Mouse (Mus musculus): Measurements from ENCODE around the gene Slc25a21. TPM values are rescaled to one million over a fixed set of nuclear protein-coding genes. Genes with fewer than 3 reads are reported as not detected.
A peak's percentile ranks its signal among the peaks of the same experiment; 100 is the strongest.

Gene Slc25a21
- total and polyA plus RNA-seq, 2 experiments from 2014 or later: 0.54 TPM; not detected in 1

DNA sequence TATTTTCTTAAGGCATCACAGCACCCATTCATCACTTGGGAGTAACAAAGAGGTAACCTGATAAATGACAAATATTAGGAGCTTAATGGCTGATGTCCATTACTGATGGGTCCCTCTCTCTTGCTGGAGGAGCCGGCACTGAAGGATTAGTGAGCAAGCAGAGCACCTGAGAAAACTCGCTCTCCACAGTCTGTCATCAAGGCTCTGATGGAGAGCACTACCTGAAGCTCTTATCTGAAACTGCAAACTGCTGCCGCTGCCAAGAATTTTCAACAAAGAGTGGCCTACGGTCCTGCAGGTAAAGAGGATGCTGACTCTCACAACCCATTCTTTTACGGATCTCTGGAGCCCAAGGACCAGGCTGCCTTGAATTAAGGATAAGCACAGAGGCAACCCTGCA, 372.6 kb downstream of the Slc25a21 start:
- H3K4me1 ChIP-seq (ENCODE audit: insufficient read depth, low read length): no peaks in the 10 kb centered on the region
- ATAC-seq: no peak
- WGBS: 80% methylated on average over 5 of the region's 5 CpGs
- H3K4me2 ChIP-seq (ENCODE audit: low read depth, low read length): no peak overlapping the region
- H3K27ac ChIP-seq: no peak overlapping the region
- no peak for TF ChIP-seq CTCF (IDR thresholded peaks at IDR 0.05; ENCODE audit: low read depth)
- H3K9ac ChIP-seq (replicated peaks; ENCODE audit: low read length): no peak overlapping the region
- no peaks in the 10 kb centered on the region for H3K9me3 ChIP-seq (ENCODE audit: low read length)
- no peaks in the 10 kb centered on the region for H3K27me3 ChIP-seq (ENCODE audit: insufficient read depth, low read length)
- DNase-seq (ENCODE audit: low spot score): no peak
- H3K36me3 ChIP-seq (ENCODE audit: insufficient read depth, low read length): no peaks in the 10 kb centered on the region
- no peak overlapping the region for H3K4me3 ChIP-seq (ENCODE audit: low read length)

- H3K4me1 ChIP-seq (ENCODE audit: insufficient read depth, low read length): no peaks in the 10 kb centered on the region
- no peak for TF ChIP-seq CTCF (IDR thresholded peaks at IDR 0.05; ENCODE audit: low read depth)
- ATAC-seq (no peak), DNase-seq (ENCODE audit: low spot score) (no peak)
- H3K36me3 ChIP-seq (ENCODE audit: insufficient read depth, low read length): no peaks in the 10 kb centered on the region
- no peaks in the 10 kb centered on the region for H3K9me3 ChIP-seq (ENCODE audit: low read length)
- no peak overlapping the region for H3K27ac ChIP-seq
- no peaks in the 10 kb centered on the region for H3K27me3 ChIP-seq (ENCODE audit: insufficient read depth, low read length)
- H3K9ac ChIP-seq (replicated peaks; ENCODE audit: low read length): no peak overlapping the region
- no peak overlapping the region for H3K4me2 ChIP-seq (ENCODE audit: low read depth, low read length)
- H3K4me3 ChIP-seq (ENCODE audit: low read length): no peak overlapping the region
- 75% methylated on average over 2 of the region's 2 CpGs for WGBS
These were observed 375.1 kb downstream of the Slc25a21 start for GRCm38 (mm10) chr12:56822122-56822521.

- Histone ChIP-seq H3K4me2 (ENCODE audit: low read depth, low read length) (no peak overlapping the region), H3K9me3 (ENCODE audit: low read length) (no peaks in the 10 kb centered on the region), H3K27me3 (ENCODE audit: insufficient read depth, low read length) (no peaks in the 10 kb centered on the region), H3K4me3 (ENCODE audit: low read length) (no peak overlapping the region), H3K36me3 (ENCODE audit: insufficient read depth, low read length) (no peaks in the 10 kb centered on the region), H3K4me1 (ENCODE audit: insufficient read depth, low read length) (no peaks in the 10 kb centered on the region), H3K9ac (replicated peaks; ENCODE audit: low read length) (no peak overlapping the region), H3K27ac (no peak overlapping the region)
- WGBS: 93% methylated on average over 2 of the region's 2 CpGs
- no peak for DNase-seq (ENCODE audit: low spot score)
- no peak for TF ChIP-seq CTCF (IDR thresholded peaks at IDR 0.05; ENCODE audit: low read depth)
- ATAC-seq: no peak
These were observed 376.7 kb downstream of the Slc25a21 start for GRCm38 (mm10) chr12:56820604-56821003.

DNA sequence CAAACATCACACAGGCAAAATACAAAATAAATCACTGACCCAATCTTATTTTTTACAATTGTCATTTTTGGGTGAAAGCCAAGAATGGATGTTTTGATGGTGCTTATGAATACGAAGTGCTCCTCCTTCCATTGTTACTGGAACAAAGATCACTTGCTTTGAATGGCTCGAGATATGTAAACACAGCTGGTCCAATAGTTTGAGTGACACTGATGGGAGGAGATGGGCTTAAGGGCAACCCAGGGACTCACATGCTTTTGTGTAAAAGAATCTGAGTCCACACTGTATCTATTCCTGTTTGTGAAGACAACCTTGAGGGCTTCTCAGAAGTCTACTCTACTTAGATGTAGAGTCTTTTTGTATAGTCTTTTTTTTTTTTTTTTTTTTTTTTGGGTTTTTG, 389.8 kb downstream of the Slc25a21 start:
- no peak for DNase-seq (ENCODE audit: low spot score)
- no peak for TF ChIP-seq CTCF (IDR thresholded peaks at IDR 0.05; ENCODE audit: low read depth)
- no peaks in the 10 kb centered on the region for H3K27me3 ChIP-seq (ENCODE audit: insufficient read depth, low read length)

GRCm38 (mm10) chr12:56807078-56807477, 390.2 kb downstream of the Slc25a21 start:
- DNase-seq (ENCODE audit: low spot score): no peak
- WGBS: 86% methylated on average over 2 of the region's 2 CpGs
- no peak overlapping the region for H3K27ac ChIP-seq
- no peaks in the 10 kb centered on the region for H3K36me3 ChIP-seq (ENCODE audit: insufficient read depth, low read length)
- no peak overlapping the region for H3K4me2 ChIP-seq (ENCODE audit: low read depth, low read length)
- no peak overlapping the region for H3K4me3 ChIP-seq (ENCODE audit: low read length)
- H3K27me3 ChIP-seq (ENCODE audit: insufficient read depth, low read length): no peaks in the 10 kb centered on the region
- no peak for ATAC-seq
- no peak for TF ChIP-seq CTCF (IDR thresholded peaks at IDR 0.05; ENCODE audit: low read depth)
- H3K4me1 ChIP-seq (ENCODE audit: insufficient read depth, low read length): no peaks in the 10 kb centered on the region
- H3K9me3 ChIP-seq (ENCODE audit: low read length): no peaks in the 10 kb centered on the region
- no peak overlapping the region for H3K9ac ChIP-seq (replicated peaks; ENCODE audit: low read length)

More for the DNA sequence above, 389.8 kb downstream of the Slc25a21 start:
- no peak overlapping the region for H3K4me3 ChIP-seq (ENCODE audit: low read length)
- WGBS: 45% methylated on average over 2 of the region's 2 CpGs
- no peak overlapping the region for H3K9ac ChIP-seq (replicated peaks; ENCODE audit: low read length)
- no peak for ATAC-seq
- no peaks in the 10 kb centered on the region for H3K9me3 ChIP-seq (ENCODE audit: low read length)
- H3K27ac ChIP-seq: no peak overlapping the region
- H3K4me2 ChIP-seq (ENCODE audit: low read depth, low read length): no peak overlapping the region
- H3K4me1 ChIP-seq (ENCODE audit: insufficient read depth, low read length): no peaks in the 10 kb centered on the region
- no peaks in the 10 kb centered on the region for H3K36me3 ChIP-seq (ENCODE audit: insufficient read depth, low read length)

DNA sequence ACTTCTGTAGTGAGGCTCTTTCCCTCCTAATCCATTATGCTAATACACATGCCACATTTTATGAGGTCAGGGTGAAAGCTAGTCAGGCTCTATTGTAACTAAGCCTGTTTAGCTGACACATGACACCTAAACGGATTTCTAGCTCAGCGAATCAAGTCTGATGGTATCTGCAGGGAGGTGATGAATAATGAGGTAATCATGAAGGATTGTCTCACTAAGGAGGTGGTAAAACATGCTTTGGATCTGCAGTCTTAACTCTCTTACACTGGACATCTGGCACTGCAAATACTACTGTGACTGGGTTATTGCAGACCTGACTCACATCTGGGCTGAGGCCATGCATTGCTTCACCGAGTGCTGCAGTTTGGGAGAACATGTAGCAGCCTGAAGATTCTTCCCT, 392.8 kb downstream of the Slc25a21 start:
- Histone ChIP-seq H3K4me2 (ENCODE audit: low read depth, low read length) (no peak overlapping the region), H3K9ac (replicated peaks; ENCODE audit: low read length) (no peak overlapping the region), H3K27ac (no peak overlapping the region), H3K4me1 (ENCODE audit: insufficient read depth, low read length) (no peaks in the 10 kb centered on the region), H3K36me3 (ENCODE audit: insufficient read depth, low read length) (no peaks in the 10 kb centered on the region), H3K4me3 (ENCODE audit: low read length) (no peak overlapping the region), H3K27me3 (ENCODE audit: insufficient read depth, low read length) (no peaks in the 10 kb centered on the region), H3K9me3 (ENCODE audit: low read length) (no peaks in the 10 kb centered on the region)
- WGBS: 59% methylated on average over 3 of the region's 3 CpGs
- TF ChIP-seq CTCF (IDR thresholded peaks at IDR 0.05; ENCODE audit: low read depth): no peak
- ATAC-seq (no peak), DNase-seq (ENCODE audit: low spot score) (no peak)

DNA sequence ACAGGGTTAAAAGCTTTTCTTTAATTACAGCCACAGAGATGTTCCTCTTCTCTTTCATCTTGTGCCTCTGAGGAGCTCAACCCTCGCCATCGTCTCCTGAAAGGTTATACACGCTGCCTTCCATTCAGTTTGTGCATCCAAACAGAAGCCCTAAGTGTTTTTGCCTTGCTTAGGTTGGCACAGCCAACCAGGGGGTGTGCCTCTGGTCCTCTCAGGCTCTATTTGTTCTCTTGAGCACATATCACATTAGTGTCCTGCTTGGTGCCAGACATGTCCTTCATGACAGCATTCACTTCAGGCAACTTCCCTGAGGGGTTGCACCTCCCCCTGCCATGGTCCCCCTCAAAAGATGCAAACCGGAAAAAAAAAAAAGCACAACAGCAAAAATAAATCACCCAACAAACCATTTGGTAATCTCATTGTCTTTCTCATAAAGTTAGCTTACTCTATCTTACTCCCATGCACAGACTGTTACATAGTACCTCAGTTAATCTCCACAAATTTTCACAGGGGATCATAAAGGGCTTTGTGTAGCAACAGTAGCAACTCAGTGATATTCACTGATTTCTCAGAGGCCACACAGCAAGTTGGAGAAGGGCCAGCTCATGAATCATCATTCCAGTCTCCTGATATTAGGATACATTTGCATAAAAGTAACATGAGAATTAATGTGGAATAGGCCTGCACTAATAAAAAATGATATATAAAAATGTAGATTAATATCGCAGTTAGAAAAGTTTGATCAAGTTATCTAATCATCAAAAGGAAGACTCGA, 398.4 kb downstream of the Slc25a21 start:
- Histone ChIP-seq H3K9ac (replicated peaks; ENCODE audit: low read length) (no peak overlapping the region), H3K27me3 (ENCODE audit: insufficient read depth, low read length) (no peaks in the 10 kb centered on the region), H3K4me1 (ENCODE audit: insufficient read depth, low read length) (no peaks in the 10 kb centered on the region), H3K27ac (no peak overlapping the region), H3K4me3 (ENCODE audit: low read length) (no peak overlapping the region), H3K36me3 (ENCODE audit: insufficient read depth, low read length) (no peaks in the 10 kb centered on the region), H3K4me2 (ENCODE audit: low read depth, low read length) (no peak overlapping the region), H3K9me3 (ENCODE audit: low read length) (no peaks in the 10 kb centered on the region)
- 52% methylated on average over 6 of the region's 6 CpGs for WGBS
- no peak for TF ChIP-seq CTCF (IDR thresholded peaks at IDR 0.05; ENCODE audit: low read depth)
- DNase-seq (ENCODE audit: low spot score): peak; percentile 12
- no peak for ATAC-seq

All from hindbrain, postnatal 0 days (tissue).